Mouse (Mus musculus): ENCODE measurements around the gene Uba3. TPM values are rescaled to one million over a fixed set of nuclear protein-coding genes. Genes with fewer than 3 reads are reported as not detected.

The Uba3 gene
- polyA plus RNA-seq, 3 experiments from 2014 or later: 31.7 to 53.1 (median 36.0) TPM

GRCm38 (mm10) chr6:97210191-97210961 is 4.9 kb upstream of the Uba3 start, which contains the start of gene Arl6ip5:
TSS of gene Arl6ip5 (plus strand) at chr6:97210689.
- peak; percentile 87 for ATAC-seq

GRCm38 (mm10) chr6:97209751-97210150 is 4.3 kb upstream of the Uba3 start:
- no peak for ATAC-seq

- ATAC-seq: no peak
These were observed 3.8 kb upstream of the Uba3 start for GRCm38 (mm10) chr6:97209201-97209600.

- no peak for ATAC-seq
These were observed 3.0 kb upstream of the Uba3 start for GRCm38 (mm10) chr6:97208406-97208805.

GRCm38 (mm10) chr6:97207085-97207484 is 1.6 kb upstream of the Uba3 start:
- ATAC-seq: no peak

GRCm38 (mm10) chr6:97204952-97205351 is 495 bp downstream of the Uba3 start:
- ATAC-seq: no peak

- no peak for ATAC-seq
These were observed 1.1 kb downstream of the Uba3 start for GRCm38 (mm10) chr6:97204252-97204869.

GRCm38 (mm10) chr6:97202477-97202876 is 3.0 kb downstream of the Uba3 start:
- no peak for ATAC-seq

GRCm38 (mm10) chr6:97200437-97200836 is 5.0 kb downstream of the Uba3 start:
- ATAC-seq: no peak

GRCm38 (mm10) chr6:97179367-97179828 is 26.0 kb downstream of the Uba3 start:
- peak; percentile 42 for ATAC-seq

GRCm38 (mm10) chr6:97178491-97179366 is 26.7 kb downstream of the Uba3 start, which contains the start of gene Tmf1:
TSS of gene Tmf1 (minus strand) at chr6:97179122.
- ATAC-seq: peak; percentile 94

- ATAC-seq: no peak
These were observed 29.7 kb downstream of the Uba3 start for GRCm38 (mm10) chr6:97175716-97176115.

GRCm38 (mm10) chr6:97150156-97150555 is 55.3 kb downstream of the Uba3 start:
- ATAC-seq: no peak

- no peak for ATAC-seq
These were observed 55.7 kb downstream of the Uba3 start for GRCm38 (mm10) chr6:97149721-97150120.

GRCm38 (mm10) chr6:97148383-97149251 is 56.8 kb downstream of the Uba3 start, which contains the start of gene Eogt:
TSS of gene Eogt (minus strand) at chr6:97149182.
- ATAC-seq: peak; percentile 91

- no peak for ATAC-seq
These were observed 57.6 kb downstream of the Uba3 start for GRCm38 (mm10) chr6:97147755-97148382.

GRCm38 (mm10) chr6:97145156-97145555 is 60.3 kb downstream of the Uba3 start:
- ATAC-seq: no peak

- no peak for ATAC-seq
These were observed 61.1 kb downstream of the Uba3 start for GRCm38 (mm10) chr6:97144359-97144758.

- ATAC-seq: no peak
These were observed 62.8 kb downstream of the Uba3 start for GRCm38 (mm10) chr6:97142611-97143010.

- ATAC-seq: no peak
These were observed 63.6 kb downstream of the Uba3 start for GRCm38 (mm10) chr6:97141811-97142210.

Data from inflammation-experienced regulatory T-cells, adult 6 months (primary cell).